Mouse (Mus musculus) spleen, postnatal 10 days (tissue): ENCODE data around the gene Sapcd1.
"Not testable (repeated sequence)": the region's sequence is repeated elsewhere in the genome, so short reads cannot be mapped to it uniquely, and the experiment has no call there.

Experiments used
- DNase-seq, 2 experiments: peaks; one replicate each; pipeline ENCODE4 v3.0.0; 2021 to 2022; ENCODE audit warnings: low spot score in 2 of 2

Gene Sapcd1

GRCm38 (mm10) chr17:35009586-35009985, 18.2 kb downstream of the Sapcd1 start:
- DNase-seq, result no peak

GRCm38 (mm10) chr17:35007387-35007991, 20.3 kb downstream of the Sapcd1 start:
- DNase-seq, result no peak

- not testable (repeated sequence) for DNase-seq
Observed at GRCm38 (mm10) chr17:35005902-35006301, 21.9 kb downstream of the Sapcd1 start.

- DNase-seq, result no peak
Observed at GRCm38 (mm10) chr17:35005158-35005557, 22.7 kb downstream of the Sapcd1 start.

GRCm38 (mm10) chr17:35004075-35004717, 23.6 kb downstream of the Sapcd1 start:
- DNase-seq, result no peak

- DNase-seq, result no peak
Observed at GRCm38 (mm10) chr17:35003022-35003838, 24.6 kb downstream of the Sapcd1 start.

GRCm38 (mm10) chr17:35002153-35002865, 25.5 kb downstream of the Sapcd1 start:
- DNase-seq, result peak in 1 of 2 experiments; percentile 45

GRCm38 (mm10) chr17:35001452-35002152, 26.2 kb downstream of the Sapcd1 start:
- DNase-seq, result peak; percentile 63 to 70

- DNase-seq, result peak; percentile 89 to 95
Observed at GRCm38 (mm10) chr17:35000717-35001451, 26.9 kb downstream of the Sapcd1 start, which contains the start of gene Vars. Gene Vars (plus strand): TSS chr17:35000987.

GRCm38 (mm10) chr17:34999871-35000716, 27.7 kb downstream of the Sapcd1 start:
- DNase-seq, result peak; percentile 47 to 66

GRCm38 (mm10) chr17:34998526-34999430, 29.0 kb downstream of the Sapcd1 start:
- DNase-seq, result peak in 1 of 2 experiments; percentile 23

- no peak for DNase-seq
Observed at GRCm38 (mm10) chr17:34997142-34997483, 30.7 kb downstream of the Sapcd1 start.

- DNase-seq, result peak in 1 of 2 experiments; percentile 10
Observed at GRCm38 (mm10) chr17:34996411-34997141, 31.2 kb downstream of the Sapcd1 start.

GRCm38 (mm10) chr17:34995927-34996326, 31.9 kb downstream of the Sapcd1 start:
- not testable (repeated sequence) for DNase-seq

- not testable (repeated sequence) for DNase-seq
Observed at GRCm38 (mm10) chr17:34995192-34995591, 32.6 kb downstream of the Sapcd1 start.

GRCm38 (mm10) chr17:34994751-34995150, 33.1 kb downstream of the Sapcd1 start:
- DNase-seq, result no peak

GRCm38 (mm10) chr17:34984218-34984617, 43.6 kb downstream of the Sapcd1 start:
- DNase-seq, result peak in 1 of 2 experiments; percentile 52

- DNase-seq, result peak in 1 of 2 experiments; percentile 18
Observed at GRCm38 (mm10) chr17:34982328-34982727, 45.5 kb downstream of the Sapcd1 start.
